Mouse (Mus musculus) limb, embryonic 14.5 days (tissue): Measurements from ENCODE around the gene Rapgef3. TPM values are rescaled to one million over a fixed set of nuclear protein-coding genes. Genes with fewer than 3 reads are reported as not detected.

Experiments
- ATAC-seq: fragments of 200-750 bp; cut with Nextera tagmentation; 2 replicates; pipeline ENCODE4 v1.8.0; 2017; ENCODE audit warnings: low read depth, moderate number of reproducible peaks, moderate TSS enrichment; ENCODE audit not compliant: low FRiP score
- DNase-seq: peaks from one replicate; pipeline ENCODE4 v3.0.0-alpha.2; 2015; ENCODE audit warnings: low spot score
- H3K27ac ChIP-seq: fragments of 300-500 bp; sonication (generic); replicated peaks from 2 replicates; pipeline ENCODE4 v1.5.1; 2014; ENCODE audit warnings: low read depth, mild to moderate bottlenecking, low read length, moderate library complexity, mixed read lengths
- H3K27me3 ChIP-seq: fragments of 300-500 bp; sonication (generic); 2 replicates; pipeline ENCODE4 v1.6.1; 2014; ENCODE audit warnings: low read length, mixed read lengths; ENCODE audit not compliant: control insufficient read depth, insufficient read depth
- H3K36me3 ChIP-seq: fragments of 300-500 bp; sonication (generic); 2 replicates; pipeline ENCODE4 v1.6.1; 2014; ENCODE audit warnings: mild to moderate bottlenecking, low read length, moderate library complexity, mixed read lengths; ENCODE audit not compliant: control insufficient read depth, insufficient read depth
- H3K4me1 ChIP-seq: fragments of 300-500 bp; sonication (generic); 2 replicates; pipeline ENCODE4 v1.6.1; 2014; ENCODE audit warnings: antibody characterized with exemption, low read length, mixed read lengths; ENCODE audit not compliant: control insufficient read depth, insufficient read depth
- H3K4me2 ChIP-seq: fragments of 300-500 bp; sonication (generic); replicated peaks from 2 replicates; pipeline ENCODE4 v1.6.1; 2014; ENCODE audit warnings: low read depth, mild to moderate bottlenecking, low read length, moderate library complexity; ENCODE audit not compliant: severe bottlenecking
- H3K4me3 ChIP-seq: fragments of 300-500 bp; sonication (generic); replicated peaks from 2 replicates; pipeline ENCODE4 v1.5.1; 2014; ENCODE audit warnings: low read length
- H3K9ac ChIP-seq: fragments of 300-500 bp; sonication (generic); 2 replicates; pipeline ENCODE4 v1.6.1; 2014; ENCODE audit warnings: mild to moderate bottlenecking, low read depth, low read length, moderate library complexity; ENCODE audit not compliant: severe bottlenecking
- H3K9me3 ChIP-seq: fragments of 300-500 bp; sonication (generic); 2 replicates; pipeline ENCODE4 v1.6.1; 2016; ENCODE audit warnings: low read length; ENCODE audit not compliant: control insufficient read depth
- POLR2A ChIP-seq: fragments of 200-500 bp; IDR thresholded peaks from 2 replicates; pipeline ENCODE4 v1.8.0; 2012; ENCODE audit warnings: inconsistent platforms, mild to moderate bottlenecking, moderate library complexity, borderline replicate concordance; ENCODE audit not compliant: insufficient read depth, insufficient read length; ENCODE audit errors: extremely low read depth
- WGBS: fragments of 180-500 bp; shearing (Covaris S2); extraction: QIAGEN DNeasy Blood & Tissue Kit; methylation state at CpG from one replicate; pipeline ENCODE4 v1.1.7; 2014; 5-methylcytosine and 5-hydroxymethylcytosine counted together
- polyA plus RNA-seq, 2 experiments: library from polyadenylated mRNA; depleted of rRNA in 1 of 2; stranded (reverse) in 1 of 2; unstranded in 1 of 2; fragments of >200 nt; fragmentation: Nextera tagmentation in 1 of 2; extraction: Ambion mirVana in 1 of 2; gene quantifications; 2 replicates each; pipeline versions ENCODE4 v1.2.1 to v1.2.3; 2012 to 2014

Gene Rapgef3
- polyA plus RNA-seq, 2 experiments, result 8.0 to 21.7 TPM

GRCm38 (mm10) chr15:97724346-97725197 lies 43.2 kb downstream of the Rapgef3 start:
- Histone ChIP-seq H3K36me3 (no peaks in the 10 kb centered on the region), H3K4me2 (no peak overlapping the region), H3K27ac (no peak overlapping the region), H3K27me3 (no peaks in the 10 kb centered on the region), H3K9ac (no peak overlapping the region), H3K9me3 (no peaks in the 10 kb centered on the region), H3K4me3 (no peak overlapping the region), H3K4me1 (peaks cover 16% of the 10 kb centered on the region; the same call in 1 of the 2 replicates)
- TF ChIP-seq POLR2A, result no peak
- ATAC-seq (no peak), DNase-seq (no peak)
- WGBS, result 79% methylated on average over 17 of the region's 17 CpGs

DNA sequence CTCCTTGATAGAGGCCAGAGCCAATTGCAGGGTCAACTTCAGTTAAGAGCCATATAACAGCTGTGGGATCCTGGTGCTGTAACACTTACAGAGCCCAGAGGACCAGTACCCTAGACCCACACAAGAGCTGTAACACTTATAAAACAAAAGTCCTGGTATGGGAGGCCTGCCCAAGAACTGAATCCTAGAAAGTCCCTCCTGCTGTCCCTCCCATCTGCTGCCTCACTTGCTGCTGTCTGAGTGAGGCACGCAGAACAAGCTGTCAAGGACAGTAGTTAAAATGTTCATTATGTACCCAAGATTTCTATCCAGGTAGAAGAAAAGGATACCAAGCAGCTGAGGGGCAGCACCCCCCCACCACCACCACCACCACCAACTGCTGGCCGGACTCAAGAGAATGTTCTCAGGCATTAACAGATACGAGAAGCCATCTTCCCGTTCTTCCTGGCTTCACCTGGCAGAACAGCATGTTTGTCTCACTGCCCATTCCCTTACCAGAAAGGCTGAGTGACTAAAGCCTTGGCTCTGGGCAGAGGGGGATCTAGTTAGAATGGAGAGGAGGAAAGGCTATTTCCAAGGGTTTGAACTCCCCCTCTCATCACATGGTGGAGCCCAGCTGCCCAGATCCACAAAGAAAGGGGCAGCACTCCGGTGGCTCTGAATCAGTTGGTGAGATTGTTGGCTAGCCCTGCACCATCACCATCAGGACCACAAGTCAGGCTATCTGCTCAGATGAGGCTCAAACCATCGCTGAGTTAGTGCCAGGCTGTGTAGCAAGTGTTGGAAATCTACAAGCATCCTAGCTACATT lies 44.0 kb downstream of the Rapgef3 start:
- ATAC-seq, result no peak

GRCm38 (mm10) chr15:97721008-97721701 lies 46.6 kb downstream of the Rapgef3 start:
- Histone ChIP-seq H3K9ac (no peak overlapping the region), H3K27ac (0 out of 2 replicates have a peak overlapping the region, but pooled peaks have one; percentile 19), H3K36me3 (no peaks in the 10 kb centered on the region), H3K27me3 (no peaks in the 10 kb centered on the region), H3K4me1 (peaks cover 16% of the 10 kb centered on the region; the same call in 1 of the 2 replicates), H3K4me3 (no peak overlapping the region), H3K9me3 (no peaks in the 10 kb centered on the region), H3K4me2 (no peak overlapping the region)
- DNase-seq, result peak; percentile 26
- TF ChIP-seq POLR2A, result no peak
- 31% methylated on average over 15 of the region's 15 CpGs for WGBS
- no peak for ATAC-seq

More for the DNA sequence above, 44.0 kb downstream of the Rapgef3 start:
- no peak for TF ChIP-seq POLR2A
- Histone ChIP-seq H3K9me3 (no peaks in the 10 kb centered on the region), H3K4me2 (no peak overlapping the region), H3K4me1 (peaks cover 16% of the 10 kb centered on the region; the same call in 1 of the 2 replicates), H3K27me3 (no peaks in the 10 kb centered on the region), H3K9ac (no peak overlapping the region), H3K27ac (no peak overlapping the region), H3K4me3 (no peak overlapping the region), H3K36me3 (no peaks in the 10 kb centered on the region)
- DNase-seq, result no peak
- 86% methylated on average over 6 of the region's 6 CpGs for WGBS

DNA sequence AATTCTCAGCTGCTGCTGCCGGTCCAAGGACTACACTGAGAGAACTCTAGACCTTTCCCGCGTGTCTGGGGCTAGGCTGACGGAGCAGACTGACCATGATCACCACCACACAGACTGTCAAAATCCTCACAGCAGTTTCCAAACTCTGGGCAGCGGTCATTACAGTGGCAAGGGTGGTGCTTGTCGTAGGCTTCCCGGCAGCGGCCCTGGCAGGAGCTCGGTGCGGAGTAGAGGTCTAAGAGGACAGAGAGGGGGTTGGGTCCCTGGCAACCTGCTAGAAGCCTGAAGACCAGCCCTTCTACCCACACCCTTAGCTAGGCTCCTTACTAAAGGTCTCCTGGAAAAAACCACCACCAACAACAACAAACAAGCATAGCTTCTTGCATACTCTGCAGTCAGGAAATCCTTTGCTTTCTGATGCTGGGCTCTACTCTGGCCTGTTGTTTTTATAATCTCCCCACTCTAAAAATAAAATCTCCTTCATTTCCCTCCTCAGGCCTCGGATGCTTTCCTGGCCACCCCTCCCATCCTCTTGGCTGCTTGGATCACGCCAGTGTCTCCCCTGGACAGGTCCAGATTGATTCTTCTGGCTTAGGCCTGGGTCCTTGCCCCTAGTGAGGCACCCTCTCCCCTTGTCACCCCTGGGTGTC lies 47.6 kb downstream of the Rapgef3 start:
- Histone ChIP-seq H3K4me1 (peaks cover 16% of the 10 kb centered on the region; the same call in 1 of the 2 replicates), H3K27me3 (no peaks in the 10 kb centered on the region), H3K9ac (0 out of 2 replicates have a peak overlapping the region, but pooled peaks have one; percentile 16), H3K9me3 (no peaks in the 10 kb centered on the region), H3K27ac (no peak overlapping the region; the same call in 1 of the 2 replicates), H3K36me3 (no peaks in the 10 kb centered on the region), H3K4me2 (no peak overlapping the region), H3K4me3 (no peak overlapping the region)
- ATAC-seq (0 out of 2 replicates have a peak, but pooled peaks have one; percentile 3), DNase-seq (no peak)
- 73% methylated on average over 12 of the region's 12 CpGs for WGBS
- no peak for TF ChIP-seq POLR2A
